Mouse (Mus musculus) lung, adult 2 months (tissue): ENCODE measurements around the gene Dnajc11. TPM values are rescaled to one million over a fixed set of nuclear protein-coding genes. Genes with fewer than 3 reads are reported as not detected.

Experiments used
- DNase-seq: peaks from one replicate; pipeline ENCODE4 v3.0.0; 2022
- H3K4me1 ChIP-seq: fragments of 200-500 bp; 2 replicates; pipeline ENCODE4 v1.6.1; 2011; ENCODE audit warnings: low read length; ENCODE audit not compliant: control insufficient read depth, insufficient read depth
- H3K4me3 ChIP-seq: fragments of 200-500 bp; replicated peaks from 2 replicates; pipeline ENCODE3; 2011; ENCODE audit warnings: low read depth, mild to moderate bottlenecking, control low read depth, low read length; ENCODE audit errors: extremely low read depth
- CTCF ChIP-seq: fragments of 200-500 bp; IDR thresholded peaks from 2 replicates; pipeline ENCODE4 v1.5.1; 2011; ENCODE audit warnings: mild to moderate bottlenecking, low read length, control low read depth; ENCODE audit not compliant: insufficient read depth
- POLR2A ChIP-seq: fragments of 200-500 bp; IDR thresholded peaks from 2 replicates; pipeline ENCODE4 v1.6.1; 2011; ENCODE audit warnings: low read depth, mild to moderate bottlenecking, control low read depth, low read length, borderline replicate concordance; ENCODE audit errors: extremely low read depth
- WGBS: fragments of 180-500 bp; shearing (Covaris S2); methylation state at CpG from one replicate; pipeline ENCODE4 v1.1.7; 2018; 5-methylcytosine and 5-hydroxymethylcytosine counted together
- polyA plus RNA-seq: library from polyadenylated mRNA; depleted of rRNA; stranded (reverse); fragments of >200 nt; gene quantifications from 2 replicates; pipeline ENCODE4 v1.2.3, GENCODE M21; 2012; rRNA removed

The Dnajc11 gene
- polyA plus RNA-seq, 1 experiment = 45.8 TPM

GRCm38 (mm10) chr4:152028456-152028855 lies 95.0 kb downstream of the Dnajc11 start:
- no peak overlapping the region for H3K4me3 ChIP-seq
- DNase-seq = no peak
- WGBS = 64% methylated on average over 15 of the region's 15 CpGs
- peaks cover 16% of the 10 kb centered on the region for H3K4me1 ChIP-seq
- no peak for TF ChIP-seq POLR2A
- no peak for TF ChIP-seq CTCF

GRCm38 (mm10) chr4:152029087-152029486 lies 95.6 kb downstream of the Dnajc11 start:
- Histone ChIP-seq H3K4me3 (no peak overlapping the region), H3K4me1 (peaks cover 16% of the 10 kb centered on the region)
- 47% methylated on average over 5 of the region's 5 CpGs for WGBS
- no peak for DNase-seq
- TF ChIP-seq POLR2A = no peak
- peak; percentile 21; the same call in 1 of the 2 replicates for TF ChIP-seq CTCF

GRCm38 (mm10) chr4:152029997-152030396 lies 96.5 kb downstream of the Dnajc11 start:
- 68% methylated on average over 4 of the region's 4 CpGs for WGBS
- TF ChIP-seq POLR2A (no peak), CTCF (peak; percentile 21; the same call in 1 of the 2 replicates)

More at GRCm38 (mm10) chr4:152029997-152030396, 96.5 kb downstream of the Dnajc11 start:
- no peak for DNase-seq
- Histone ChIP-seq H3K4me1 (peaks cover 14% of the 10 kb centered on the region), H3K4me3 (no peak overlapping the region)

Other genes starting within 250 kb of the Dnajc11 start
- gene Camta1, start 71.8 kb upstream of the Dnajc11 start, polyA plus RNA-seq = 8.4 and 10.4 TPM in 2 replicates
- 64.2 and 72.5 TPM in 2 replicates for gene Thap3, start 55.3 kb downstream of the Dnajc11 start, polyA plus RNA-seq
- 8.9 TPM in 2 replicates for gene Phf13, start 62.6 kb downstream of the Dnajc11 start, polyA plus RNA-seq
- gene Klhl21, start 75.1 kb downstream of the Dnajc11 start, polyA plus RNA-seq = 43.6 and 48.6 TPM in 2 replicates
- 15.9 and 21.6 TPM in 2 replicates for gene Zbtb48, start 94.0 kb downstream of the Dnajc11 start, polyA plus RNA-seq
- gene Tas1r1, start 104.9 kb downstream of the Dnajc11 start, polyA plus RNA-seq = 0.08 TPM in 1 of 2 replicates, not detected in the other
- gene Nol9, start 105.6 kb downstream of the Dnajc11 start, polyA plus RNA-seq = 16.7 and 18.2 TPM in 2 replicates
- 46.7 and 49.9 TPM in 2 replicates for gene Plekhg5, start 138.8 kb downstream of the Dnajc11 start, polyA plus RNA-seq
- gene Tnfrsf25, start 182.2 kb downstream of the Dnajc11 start, polyA plus RNA-seq = 8.1 and 12.7 TPM in 2 replicates
- 9.8 and 16.3 TPM in 2 replicates for gene Espn, start 218.7 kb downstream of the Dnajc11 start, polyA plus RNA-seq
- 5.4 and 6.2 TPM in 2 replicates for gene Hes2, start 225.2 kb downstream of the Dnajc11 start, polyA plus RNA-seq
- 118 and 125 TPM in 2 replicates for gene Acot7, start 244.4 kb downstream of the Dnajc11 start, polyA plus RNA-seq